Mouse (Mus musculus) neural tube, postnatal 0 days (tissue): ENCODE data around the gene Erich2. TPM values are rescaled to one million over a fixed set of nuclear protein-coding genes. Genes with fewer than 3 reads are reported as not detected.

Source experiments
- polyA plus RNA-seq: library from polyadenylated mRNA; unstranded; fragments of >200 nt; fragmentation: Nextera tagmentation; extraction: Ambion mirVana; gene quantifications from 2 replicates; pipeline ENCODE4 v1.2.1, GENCODE M21; 2015

Erich2 gene
- polyA plus RNA-seq, result 1.7 and 2.9 TPM in 2 replicates

GRCm38 (mm10) chr2:70508496-70508895, at the start of gene Erich2:
Erich2 (plus strand) TSS chr2:70508819.

GRCm38 (mm10) chr2:70552772-70553171, 44.2 kb downstream of the Erich2 start, which contains the start of gene Gad1:
Gad1 (plus strand) TSS chr2:70553072.

Other genes with a start within 250 kb of the Erich2 start
- gene Sp5, start 33.9 kb upstream of the Erich2 start, polyA plus RNA-seq, result 2.0 and 2.5 TPM in 2 replicates
- gene Gad1, start 44.3 kb downstream of the Erich2 start, polyA plus RNA-seq, result 109 and 128 TPM in 2 replicates
- 131 and 140 TPM in 2 replicates for gene Gorasp2, start 152.8 kb downstream of the Erich2 start, polyA plus RNA-seq
- 4.8 and 5.1 TPM in 2 replicates for gene Gm26558, start 153.3 kb downstream of the Erich2 start, polyA plus RNA-seq